Mouse (Mus musculus) CH12.LX (cell line): ENCODE results near the gene Cav1.

Source experiments
- CHD1 ChIP-seq: IDR thresholded peaks from 2 replicates; pipeline ENCODE4 v1.6.1; 2012; ENCODE audit warnings: low read depth, low read length, improper control_type of control experiment, inconsistent platforms
- CTCF ChIP-seq, 2 experiments: IDR thresholded peaks in 1 of 2; conservative IDR thresholded peaks in 1 of 2; 2 replicates each; pipeline ENCODE4 v1.5.1; 2011 to 2012; ENCODE audit warnings: low read depth in 2 of 2, low read length in 2 of 2, improper control_type of control experiment in 1 of 2, inconsistent platforms in 1 of 2, mild to moderate bottlenecking in 1 of 2, moderate library complexity in 1 of 2
- EP300 ChIP-seq: IDR thresholded peaks from 2 replicates; pipeline ENCODE4 v1.6.1; 2011; ENCODE audit warnings: low read length, improper control_type of control experiment
- KAT2A ChIP-seq: IDR thresholded peaks from 2 replicates; pipeline ENCODE4 v1.6.1; 2012; ENCODE audit warnings: low read length, improper control_type of control experiment, inconsistent platforms; ENCODE audit not compliant: insufficient replicate concordance
- MAFK ChIP-seq: IDR thresholded peaks from 2 replicates; pipeline ENCODE4 v1.6.1; 2011; ENCODE audit warnings: low read length, improper control_type of control experiment; ENCODE audit not compliant: insufficient replicate concordance
- MAX ChIP-seq: IDR thresholded peaks from 2 replicates; pipeline ENCODE4 v1.6.1; 2011; ENCODE audit warnings: low read length, improper control_type of control experiment
- POLR2A ChIP-seq: IDR thresholded peaks from 2 replicates; pipeline ENCODE4 v1.6.1; 2011; ENCODE audit warnings: low read depth, mild to moderate bottlenecking, improper control_type of control experiment, low read length
- RCOR1 ChIP-seq: conservative IDR thresholded peaks from 2 replicates; pipeline ENCODE4 v1.6.1; 2012; ENCODE audit warnings: low read depth, mild to moderate bottlenecking, inconsistent platforms, low read length, improper control_type of control experiment
- SMC3 ChIP-seq: IDR thresholded peaks from 2 replicates; pipeline ENCODE4 v1.6.1; 2011; ENCODE audit warnings: low read depth, low read length, improper control_type of control experiment
- TCF12 ChIP-seq: IDR thresholded peaks from 2 replicates; pipeline ENCODE4 v1.6.1; 2014; ENCODE audit warnings: low read depth, mild to moderate bottlenecking, inconsistent platforms, low read length, improper control_type of control experiment
- ZC3H11A ChIP-seq: IDR thresholded peaks from 2 replicates; pipeline ENCODE4 v1.6.1; 2012; ENCODE audit warnings: low read depth, mild to moderate bottlenecking, inconsistent platforms, low read length, improper control_type of control experiment
- ZNF384 ChIP-seq: IDR thresholded peaks from 2 replicates; pipeline ENCODE4 v1.6.1; 2012; ENCODE audit warnings: low read depth, low read length, improper control_type of control experiment, inconsistent platforms

DNA sequence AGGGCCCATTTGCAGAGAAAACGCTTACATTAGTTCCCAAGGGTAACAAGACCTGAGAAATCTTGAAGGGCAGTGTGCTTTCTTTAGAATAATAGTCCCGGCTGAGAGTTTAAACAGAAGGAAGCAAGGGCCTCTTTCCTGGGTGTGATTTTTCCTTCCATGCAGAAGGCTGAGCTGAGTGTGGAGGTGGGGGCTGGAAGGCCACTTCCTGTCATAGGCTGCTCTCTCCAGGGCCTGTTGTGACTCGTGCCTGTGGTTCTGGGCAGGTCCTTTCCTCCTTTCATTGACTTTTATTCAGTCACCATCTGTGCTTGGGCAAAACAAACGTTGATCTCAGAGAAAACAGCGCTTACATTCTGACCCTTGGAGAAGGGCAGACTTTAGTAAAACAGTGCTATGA lies 24.0 kb upstream of the Cav1 start:
- TF ChIP-seq CTCF (conservative IDR thresholded peaks at IDR 0.05 in 1 of 2, IDR thresholded peaks at IDR 0.05 in 1 of 2; ENCODE audit: low read depth in 2 of 2, low read length in 2 of 2) (no peak), ZNF384 (no peak), MAX (no peak), MAFK (no peak), SMC3 (no peak), POLR2A (no peak), RCOR1 (no peak), KAT2A (no peak), TCF12 (no peak), EP300 (peak; percentile 24; the same call in 1 of the 2 replicates), ZC3H11A (no peak), CHD1 (no peak)
